Mouse (Mus musculus): ENCODE measurements around the gene Gm37419.

Gm37419 gene

GRCm38 (mm10) chr16:23988466-23989208, at the start of gene Gm37419, which contains the start of gene Bcl6:
Gene Gm37419 (plus strand): TSS chr16:23988482.
Gene Bcl6 (minus strand): TSS chr16:23988852.
- peak; percentile 90 for DNase-seq (ENCODE audit: low spot score)

GRCm38 (mm10) chr16:23944801-23945200, 43.5 kb upstream of the Gm37419 start:
- no peak for DNase-seq (ENCODE audit: low spot score)

GRCm38 (mm10) chr16:23947654-23948053, 40.6 kb upstream of the Gm37419 start:
- no peak for DNase-seq (ENCODE audit: low spot score)

GRCm38 (mm10) chr16:23952101-23952727, 36.1 kb upstream of the Gm37419 start:
- DNase-seq (ENCODE audit: low spot score): no peak

GRCm38 (mm10) chr16:23953189-23953958, 34.9 kb upstream of the Gm37419 start:
- DNase-seq (ENCODE audit: low spot score): peak; percentile 76

- no peak for DNase-seq (ENCODE audit: low spot score)
These were observed 34.4 kb upstream of the Gm37419 start for GRCm38 (mm10) chr16:23953959-23954260.

- no peak for DNase-seq (ENCODE audit: low spot score)
These were observed 29.3 kb upstream of the Gm37419 start for GRCm38 (mm10) chr16:23958938-23959337.

GRCm38 (mm10) chr16:23962401-23962800, 25.9 kb upstream of the Gm37419 start:
- DNase-seq (ENCODE audit: low spot score): no peak

GRCm38 (mm10) chr16:23963896-23964668, 24.2 kb upstream of the Gm37419 start:
- no peak for DNase-seq (ENCODE audit: low spot score)

- no peak for DNase-seq (ENCODE audit: low spot score)
These were observed 23.4 kb upstream of the Gm37419 start for GRCm38 (mm10) chr16:23964706-23965367.

- no peak for DNase-seq (ENCODE audit: low spot score)
These were observed 22.2 kb upstream of the Gm37419 start for GRCm38 (mm10) chr16:23966066-23966465.

GRCm38 (mm10) chr16:23967301-23967700, 21.0 kb upstream of the Gm37419 start:
- peak; percentile 24 for DNase-seq (ENCODE audit: low spot score)

- DNase-seq (ENCODE audit: low spot score): no peak
These were observed 19.4 kb upstream of the Gm37419 start for GRCm38 (mm10) chr16:23968888-23969287.

- no peak for DNase-seq (ENCODE audit: low spot score)
These were observed 18.4 kb upstream of the Gm37419 start for GRCm38 (mm10) chr16:23969919-23970318.

- no peak for DNase-seq (ENCODE audit: low spot score)
These were observed 16.0 kb upstream of the Gm37419 start for GRCm38 (mm10) chr16:23972126-23972740.

GRCm38 (mm10) chr16:23972901-23973300, 15.4 kb upstream of the Gm37419 start:
- no peak for DNase-seq (ENCODE audit: low spot score)

- no peak for DNase-seq (ENCODE audit: low spot score)
These were observed 14.5 kb upstream of the Gm37419 start for GRCm38 (mm10) chr16:23973635-23974367.

GRCm38 (mm10) chr16:23976196-23976595, 12.1 kb upstream of the Gm37419 start:
- DNase-seq (ENCODE audit: low spot score): no peak

- no peak for DNase-seq (ENCODE audit: low spot score)
These were observed 10.6 kb upstream of the Gm37419 start for GRCm38 (mm10) chr16:23977732-23978131.

GRCm38 (mm10) chr16:23978495-23978894, 9.8 kb upstream of the Gm37419 start:
- DNase-seq (ENCODE audit: low spot score): no peak
